Mouse (Mus musculus) bone marrow macrophage, adult 2 months (primary cell): ENCODE measurements around the gene Med21.

Source experiments
- CTCF ChIP-seq: IDR thresholded peaks from 2 replicates; pipeline ENCODE4 v1.5.1; 2012; ENCODE audit warnings: low read depth, mild to moderate bottlenecking, low read length, moderate library complexity
- POLR2A ChIP-seq: IDR thresholded peaks from 2 replicates; pipeline ENCODE4 v1.6.1; 2012; ENCODE audit warnings: mild to moderate bottlenecking, low read depth, low read length, borderline replicate concordance

- no peak for TF ChIP-seq CTCF
- no peak for TF ChIP-seq POLR2A
These were observed 14.2 kb upstream of the Med21 start for GRCm38 (mm10) chr6:146628123-146628522.
